In genomic region chr7:113172425-113172824, GRCm38 (mm10) we compare ENCODE assay signal across 18 mouse cellular contexts. TPM values are rescaled to one million over a fixed set of nuclear protein-coding genes. Genes with fewer than 3 reads are reported as not detected.
DNase-seq lines count a peak whose midpoint lies in the region; ATAC-seq and TF ChIP-seq lines count a peak whose summit lies in the region.
"Had no signal": no experiment of that assay in that cellular context is flagged by ENCODE, and none has a peak within 500 bp of the region (broad histone marks: within the 10 kb centered on the region; RNA-seq: fewer than 3 reads in every experiment).

No protein-coding gene starts in this region.

- no peaks in the 10 kb centered on the region for H3K4me1 ChIP-seq in liver, adult 2 months (ENCODE audit: control insufficient read depth, insufficient read depth, low read length)
- no peaks in the 10 kb centered on the region for H3K4me1 ChIP-seq in liver, embryonic 12.5 days
- H3K4me1 ChIP-seq: forebrain, embryonic 13.5 days; hindbrain, embryonic 10.5 days; liver, embryonic 13.5 days had no signal

- no peaks in the 10 kb centered on the region for H3K9me3 ChIP-seq in liver, embryonic 12.5 days (replicated peaks)
- H3K9me3 ChIP-seq: forebrain, embryonic 13.5 days; hindbrain, embryonic 10.5 days; liver, embryonic 13.5 days had no signal

- 55% methylated on average over 2 of the region's 2 CpGs for WGBS in liver, adult 2 months
- WGBS in liver, embryonic 12.5 days (ENCODE audit: insufficient replicate concordance): 32% methylated on average over 2 of the region's 2 CpGs
- 5% methylated on average over 2 of the region's 2 CpGs for WGBS in large intestine, adult 2 months

- no peak overlapping the region for H3K4me2 ChIP-seq in liver, embryonic 12.5 days
- H3K4me2 ChIP-seq: forebrain, embryonic 13.5 days; liver, embryonic 13.5 days had no signal

- H3K79me2 ChIP-seq in liver, adult 2 months (ENCODE audit: control insufficient read depth, insufficient read depth, low read length): no peaks in the 10 kb centered on the region

- no peak for TF ChIP-seq POLR2A in liver, adult 2 months (IDR thresholded peaks at IDR 0.05; ENCODE audit: extremely low read depth, insufficient read depth, low read length)

- peak; percentile 57 for DNase-seq in gastrocnemius, adult 18-20 months (ENCODE audit: low spot score)
- DNase-seq in gastrocnemius, adult 8-10 months (ENCODE audit: low spot score in 2 of 2): no peak
- peak; percentile 17 for DNase-seq in liver, adult 2 months (ENCODE audit: extremely low read depth, low read depth, low spot score)
- peak; percentile 60 for DNase-seq in ZHBTc4 (ENCODE audit: low read depth, low spot score)
- DNase-seq in large intestine, adult 2 months (ENCODE audit: low read depth, low spot score): peak; percentile 71
- DNase-seq in right cerebral cortex, postnatal 10 days (ENCODE audit: low spot score in 2 of 2): no peak
- DNase-seq in layer of hippocampus, adult 18-20 months (ENCODE audit: low spot score in 2 of 2): no peak
- DNase-seq: B cell, adult 2 months; cerebellum, adult 9-10 months; gastrocnemius, postnatal 10 days; kidney, adult 11 months; liver, embryonic 13.5 days; retina, postnatal 1 day had no signal

- ATAC-seq in liver, embryonic 12.5 days: no peak
- ATAC-seq: forebrain, embryonic 13.5 days had no signal

- H3K9ac ChIP-seq in liver, adult 2 months (ENCODE audit: low read depth, low read length): no peak overlapping the region
- no peak overlapping the region for H3K9ac ChIP-seq in liver, embryonic 12.5 days
- H3K9ac ChIP-seq: forebrain, embryonic 13.5 days; liver, embryonic 13.5 days had no signal

- H3K36me3 ChIP-seq in liver, adult 2 months (ENCODE audit: control insufficient read depth, insufficient read depth, low read length): no peaks in the 10 kb centered on the region
- no peaks in the 10 kb centered on the region for H3K36me3 ChIP-seq in liver, embryonic 12.5 days
- H3K36me3 ChIP-seq: hindbrain, embryonic 10.5 days; liver, embryonic 13.5 days had no signal

- no peak overlapping the region for H3K27ac ChIP-seq in liver, adult 2 months (replicated peaks; ENCODE audit: insufficient read depth, low read depth, low read length)
- H3K27ac ChIP-seq in liver, embryonic 12.5 days: no peak overlapping the region
- H3K27ac ChIP-seq: forebrain, embryonic 13.5 days; hindbrain, embryonic 10.5 days; layer of hippocampus, adult 2 months; liver, embryonic 13.5 days; macrophage had no signal

- no peaks in the 10 kb centered on the region for H3K27me3 ChIP-seq in liver, adult 2 months (ENCODE audit: control insufficient read depth, insufficient read depth, low read length)
- H3K27me3 ChIP-seq in liver, embryonic 12.5 days (replicated peaks): no peaks in the 10 kb centered on the region; the same call in 1 of the 2 replicates
- H3K27me3 ChIP-seq: forebrain, embryonic 13.5 days; liver, embryonic 13.5 days had no signal

- no peak overlapping the region for H3K4me3 ChIP-seq in liver, adult 2 months (ENCODE audit: insufficient read depth, low read depth, low read length)
- H3K4me3 ChIP-seq in liver, embryonic 12.5 days: no peak overlapping the region
- H3K4me3 ChIP-seq: forebrain, embryonic 13.5 days; hindbrain, embryonic 10.5 days; layer of hippocampus, adult 2 months; liver, embryonic 13.5 days had no signal

- no peak for TF ChIP-seq CTCF in liver, adult 2 months (IDR thresholded peaks at IDR 0.05; ENCODE audit: low read depth, low read length)

RNA-seq across cellular contexts. Expression of gene Arntl, which starts 34.8 kb away (rescaled TPM):
- total RNA-seq in gastrocnemius, adult 18-20 months (2021): 10 to 100 TPM; 21.9 to 31.8 TPM
- total RNA-seq in gastrocnemius, adult 8-10 months (2022): 10 to 100 TPM in 3 of 4 experiments, 1 to 10 TPM in 1; 8.4 to 19.5 (median 11.2) TPM
- 1.3 and 2.2 TPM in 2 replicates for total RNA-seq in liver, adult 2 months (2014; rRNA removed)
- 8.0 and 10.0 TPM in 2 replicates for polyA plus RNA-seq in liver, adult 2 months (2012; rRNA removed)
- polyA plus RNA-seq in liver, embryonic 12.5 days (2016; fragmentation: Nextera tagmentation; extraction: Ambion mirVana): 5.4 and 5.7 TPM in 2 replicates
- polyA plus RNA-seq in large intestine, adult 2 months (2012; rRNA removed): 19.8 and 25.8 TPM in 2 replicates
- total RNA-seq in layer of hippocampus, adult 18-20 months (2021): 10 to 100 TPM; 40.1 TPM

Comparison
In these comparisons a context has a peak if more than half of its experiments do, and no peak if none do; other contexts are left out.
1. DNase-seq: peak in gastrocnemius, adult 18-20 months (single experiment), liver, adult 2 months (single experiment), ZHBTc4 (single experiment) and large intestine, adult 2 months (single experiment); none in gastrocnemius, adult 8-10 months (0 of 2), right cerebral cortex, postnatal 10 days (0 of 2) and layer of hippocampus, adult 18-20 months (0 of 2).